Mouse (Mus musculus) urinary bladder, postnatal 14 days (tissue): ENCODE data around the gene Acrbp.

Experiments used
- DNase-seq: peaks from one replicate; pipeline ENCODE4 v3.0.0; 2021; ENCODE audit warnings: low spot score

The Acrbp gene

GRCm38 (mm10) chr6:125099421-125099971 lies 50.0 kb downstream of the Acrbp start:
- peak; percentile 45 for DNase-seq

- DNase-seq = no peak
These were observed 52.0 kb downstream of the Acrbp start for GRCm38 (mm10) chr6:125101444-125101843.

GRCm38 (mm10) chr6:125104223-125104622 lies 54.7 kb downstream of the Acrbp start:
- DNase-seq = no peak

- DNase-seq = no peak
These were observed 58.2 kb downstream of the Acrbp start for GRCm38 (mm10) chr6:125107705-125108104.

GRCm38 (mm10) chr6:125109371-125109770 lies 59.9 kb downstream of the Acrbp start:
- no peak for DNase-seq

- peak; percentile 46 for DNase-seq
These were observed 61.4 kb downstream of the Acrbp start for GRCm38 (mm10) chr6:125110927-125111326.

- no peak for DNase-seq
These were observed 63.1 kb downstream of the Acrbp start for GRCm38 (mm10) chr6:125112553-125112952.
